Mouse (Mus musculus): Measurements from ENCODE around the gene Epha8.

Epha8 gene

GRCm38 (mm10) chr4:136954562-136954961, 2.1 kb downstream of the Epha8 start:
- DNase-seq (ENCODE audit: low spot score) = no peak

- DNase-seq (ENCODE audit: low spot score) = no peak
These were observed 7.2 kb downstream of the Epha8 start for GRCm38 (mm10) chr4:136949266-136949989.

DNA sequence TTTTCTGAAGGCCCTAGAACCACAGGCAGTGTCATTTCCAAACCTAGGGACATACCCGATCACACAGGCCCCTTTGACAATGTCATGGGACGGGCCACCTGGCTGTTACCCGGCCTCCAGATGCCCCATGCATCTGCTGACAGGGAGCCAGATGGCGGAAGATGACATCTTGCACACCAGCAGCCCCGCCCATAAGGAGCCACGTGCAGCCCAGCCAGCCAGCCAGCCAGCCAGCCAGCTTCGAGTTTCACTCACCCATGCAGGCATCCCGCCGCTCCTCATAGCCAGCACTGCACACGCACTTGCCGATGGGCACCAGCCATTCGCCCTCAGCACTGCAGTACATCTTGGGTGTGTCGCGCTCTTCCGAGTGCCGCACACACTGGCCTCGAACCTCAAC, 11.2 kb downstream of the Epha8 start:
- DNase-seq (ENCODE audit: low spot score) = peak; percentile 52

- DNase-seq (ENCODE audit: low spot score) = no peak
These were observed 11.9 kb downstream of the Epha8 start for GRCm38 (mm10) chr4:136944558-136945350.

DNA sequence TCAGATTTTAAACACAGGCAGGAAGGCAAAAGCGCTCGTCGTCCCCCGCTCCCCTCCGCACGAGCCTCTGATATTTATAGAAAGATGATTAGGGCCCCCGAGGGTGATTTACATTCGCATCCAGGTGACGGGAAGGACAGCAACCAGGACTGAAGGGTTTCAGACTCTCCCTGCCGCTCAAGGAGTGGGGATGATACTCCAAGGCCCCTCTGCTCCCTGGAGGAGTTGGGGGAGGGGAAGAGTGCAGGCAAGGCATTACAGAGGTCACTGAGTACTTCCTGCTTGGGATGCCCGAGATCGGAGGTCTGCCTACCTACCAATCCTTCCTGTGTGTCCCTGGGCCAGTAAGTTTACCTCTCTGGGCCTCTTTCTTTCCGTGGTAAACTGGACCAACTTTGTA, 13.4 kb downstream of the Epha8 start:
- no peak for DNase-seq (ENCODE audit: low spot score)

GRCm38 (mm10) chr4:136942761-136943160, 13.9 kb downstream of the Epha8 start:
- peak; percentile 42 for DNase-seq (ENCODE audit: low spot score)

DNA sequence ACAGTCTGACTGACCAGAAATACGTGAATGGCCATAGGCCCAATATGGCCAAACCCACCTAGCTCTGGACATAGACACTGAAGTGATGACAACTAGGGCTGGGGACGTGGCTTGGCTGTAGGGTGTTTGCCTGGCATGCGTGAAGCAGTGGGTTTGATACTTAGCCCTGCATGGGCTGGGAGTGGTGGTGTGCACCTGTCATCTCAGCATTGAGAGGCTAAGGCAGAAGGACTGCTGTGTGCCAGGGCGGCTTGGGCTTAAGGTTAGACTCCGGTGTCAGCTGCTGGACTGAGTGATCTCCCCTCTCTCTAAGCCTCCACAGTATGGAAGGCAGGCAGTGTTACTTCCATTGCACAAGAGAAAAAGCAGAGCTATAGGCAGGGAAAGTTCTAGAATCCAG, 18.7 kb downstream of the Epha8 start:
- no peak for DNase-seq (ENCODE audit: low spot score)

DNA sequence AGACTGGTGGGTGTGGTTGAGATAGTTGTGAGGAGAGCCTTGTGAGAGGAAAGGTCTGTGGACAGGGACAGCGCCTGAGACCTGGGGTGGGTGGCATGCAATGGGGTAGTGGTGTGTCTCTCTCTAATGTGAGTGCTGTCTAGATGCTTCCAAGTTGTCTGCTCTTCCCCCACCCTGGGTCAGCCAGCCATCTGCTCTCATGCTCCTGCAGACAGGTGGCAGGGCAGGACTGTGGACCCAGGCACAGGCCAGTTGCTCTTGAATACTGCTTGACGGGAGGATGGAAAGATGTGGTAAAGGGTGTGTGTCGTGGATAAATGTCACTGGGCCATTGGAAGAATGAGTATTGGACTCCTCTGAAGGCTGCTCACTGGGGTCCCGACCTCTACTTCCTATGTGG, 19.3 kb downstream of the Epha8 start:
- no peak for DNase-seq (ENCODE audit: low spot score)

DNA sequence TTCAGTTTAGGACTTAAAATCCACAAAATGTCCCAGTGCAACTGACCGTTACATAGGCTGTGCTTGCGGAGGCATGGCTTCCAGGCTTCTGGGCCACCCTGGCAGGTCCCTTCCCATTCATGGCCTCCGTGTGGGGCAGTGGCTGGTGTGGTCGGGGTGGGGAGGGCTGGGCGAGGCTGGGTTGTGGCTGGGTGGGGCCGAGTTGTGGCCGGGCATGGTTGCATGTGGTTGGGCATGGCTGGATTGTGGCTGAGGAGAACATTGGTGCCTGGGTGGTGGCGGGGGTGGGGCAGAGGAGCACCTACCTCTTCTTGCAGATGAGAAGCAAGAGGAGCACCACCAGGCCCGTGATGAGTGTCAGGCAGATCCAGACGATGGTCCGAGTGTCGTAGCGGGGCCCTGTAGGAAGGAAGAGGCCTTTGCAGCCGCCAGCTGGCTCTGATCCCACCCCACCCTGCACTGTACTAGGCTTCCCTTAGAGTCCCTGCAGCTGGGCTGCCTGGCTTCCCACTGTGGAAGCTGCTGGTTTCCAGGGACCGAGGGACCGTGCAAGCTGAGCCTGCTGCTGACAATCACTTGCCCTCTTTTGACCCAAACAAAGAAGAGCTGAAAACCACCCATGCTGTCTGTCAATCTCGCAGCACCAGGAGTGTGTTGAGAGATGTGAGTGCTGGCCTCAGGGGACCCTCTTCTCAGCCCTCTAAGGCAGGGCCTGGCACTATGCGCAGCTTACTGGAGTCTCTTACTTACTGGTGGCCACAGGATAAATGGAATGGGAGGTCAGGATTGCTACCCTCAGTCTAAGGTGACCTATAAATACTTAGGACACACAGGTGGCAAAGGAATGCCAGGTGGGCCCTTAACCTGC, 21.6 kb downstream of the Epha8 start:
- no peak for DNase-seq (ENCODE audit: low spot score)

DNA sequence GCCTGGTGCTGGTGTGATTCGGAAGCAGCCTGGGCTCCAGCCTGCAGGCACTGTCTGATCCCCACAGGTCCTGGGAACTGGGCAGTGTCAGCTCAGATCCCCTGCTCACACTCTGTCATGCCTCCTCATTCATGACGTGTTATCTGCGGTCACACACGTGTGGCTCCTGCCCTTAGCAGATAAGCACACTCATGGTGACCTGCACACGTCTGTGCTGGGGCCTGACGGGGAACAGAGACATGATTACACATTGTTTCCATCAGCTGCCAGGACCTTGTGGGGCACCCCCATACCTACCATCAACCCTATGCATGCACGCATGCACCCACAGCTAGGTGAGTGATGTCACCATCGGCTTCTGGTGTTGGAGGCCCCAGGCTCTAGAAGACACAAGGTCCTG, 26.1 kb downstream of the Epha8 start:
- DNase-seq (ENCODE audit: low spot score) = no peak

DNA sequence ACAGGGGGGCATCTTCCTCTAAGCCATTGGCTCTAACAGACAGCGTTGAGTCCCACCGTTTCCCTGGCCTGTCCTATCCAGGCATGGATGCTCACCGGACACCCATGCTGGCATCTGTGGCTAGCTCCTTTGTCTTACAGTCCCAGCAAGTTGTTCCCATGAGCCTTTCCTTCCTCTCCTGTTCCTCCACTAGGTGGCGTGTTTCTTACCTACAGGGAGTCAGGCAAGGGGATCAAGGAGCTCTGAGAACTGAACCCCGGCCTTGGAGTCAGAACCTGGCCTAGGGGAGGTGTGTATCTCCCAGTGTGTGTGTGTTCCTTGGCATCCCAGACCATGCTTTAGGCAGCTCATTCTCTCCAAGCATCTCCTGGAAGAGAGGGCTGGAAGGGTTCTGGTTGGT, 27.7 kb downstream of the Epha8 start:
- DNase-seq (ENCODE audit: low spot score) = peak; percentile 80

DNA sequence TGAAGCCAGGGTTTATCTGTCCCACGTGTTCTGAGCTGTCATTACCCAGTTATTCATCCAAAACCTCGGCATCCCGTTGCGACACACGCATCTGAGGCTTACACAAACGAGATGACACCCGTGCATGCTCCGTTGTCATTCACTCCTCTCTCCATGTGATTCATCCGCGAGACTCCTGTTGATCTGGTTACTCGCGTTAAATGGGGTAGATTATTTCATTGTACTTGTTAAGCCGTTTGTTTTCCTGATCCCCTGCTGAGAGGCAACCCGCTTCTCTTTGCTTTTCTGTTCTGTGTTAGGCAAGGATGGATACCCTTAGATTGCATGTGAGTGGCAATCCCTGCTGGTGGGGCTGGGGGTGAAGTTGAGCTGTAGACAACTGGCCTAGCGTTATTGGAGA, 30.8 kb downstream of the Epha8 start:
- no peak for DNase-seq (ENCODE audit: low spot score)

GRCm38 (mm10) chr4:136924529-136924928, 32.1 kb downstream of the Epha8 start:
- peak; percentile 83 for DNase-seq (ENCODE audit: low spot score)

GRCm38 (mm10) chr4:136919526-136919925, 37.1 kb downstream of the Epha8 start:
- no peak for DNase-seq (ENCODE audit: low spot score)

GRCm38 (mm10) chr4:136918834-136919233, 37.8 kb downstream of the Epha8 start:
- no peak for DNase-seq (ENCODE audit: low spot score)

GRCm38 (mm10) chr4:136917165-136917524, 39.5 kb downstream of the Epha8 start:
- no peak for DNase-seq (ENCODE audit: low spot score)

DNA sequence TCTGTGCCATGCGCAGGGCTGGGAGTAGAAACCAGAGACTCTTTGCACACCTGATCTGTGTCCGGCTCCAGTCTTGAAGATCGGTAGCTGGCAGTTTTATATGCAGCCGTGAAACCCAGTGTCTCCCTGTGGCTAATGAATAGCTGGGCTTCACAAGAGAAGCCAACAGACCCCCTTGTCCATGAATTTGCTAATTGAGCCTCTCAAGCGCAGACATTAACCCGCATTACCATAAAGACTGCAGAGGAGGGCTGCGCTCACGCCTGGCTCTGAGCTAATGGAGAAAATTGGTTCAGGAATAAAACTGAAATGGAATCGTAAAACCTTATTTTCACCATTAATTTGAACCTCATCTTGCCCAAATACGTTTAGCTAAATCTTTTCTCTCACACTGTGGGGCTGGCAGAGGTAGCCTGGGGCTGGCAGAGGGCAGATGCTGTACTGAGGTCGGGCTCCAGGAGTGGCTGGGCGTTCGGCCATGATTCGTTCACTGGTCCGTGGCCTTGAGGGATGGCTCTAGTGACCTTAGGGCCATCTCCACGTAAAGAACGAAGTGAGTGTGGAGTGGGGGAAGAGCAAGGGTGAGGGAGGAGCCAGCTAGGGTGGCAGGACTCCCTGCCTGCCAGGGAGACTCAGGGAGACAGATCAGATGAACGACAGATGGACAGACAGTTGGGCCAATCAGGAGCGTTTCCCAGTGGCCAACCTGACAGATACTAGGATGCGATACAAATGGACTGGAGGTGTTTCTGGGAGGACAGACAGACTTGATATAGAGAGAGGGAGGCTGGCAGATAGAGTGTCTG, 40.1 kb downstream of the Epha8 start:
- DNase-seq (ENCODE audit: low spot score) = peak; percentile 33

DNA sequence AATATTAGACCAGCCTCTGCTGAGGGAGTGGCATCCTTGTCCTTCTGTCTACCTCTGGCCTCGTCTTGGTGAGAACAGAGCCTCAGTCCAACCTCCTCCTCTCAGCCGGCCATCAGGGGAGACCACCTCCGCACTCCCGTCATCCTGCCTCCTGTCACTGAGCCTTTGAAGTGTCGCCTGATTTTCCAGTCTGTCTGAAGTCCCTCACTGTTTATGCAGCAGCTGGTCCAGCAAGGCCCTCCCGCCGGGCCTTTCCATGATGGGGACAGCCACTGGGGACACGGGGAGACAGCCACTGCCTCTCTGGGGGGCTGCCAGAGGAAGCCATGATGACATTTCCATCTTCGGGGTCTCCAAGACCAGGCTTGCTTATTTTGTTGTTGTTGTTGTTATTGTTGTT, 43.8 kb downstream of the Epha8 start:
- peak; percentile 39 for DNase-seq (ENCODE audit: low spot score)

GRCm38 (mm10) chr4:136911804-136912203, 44.8 kb downstream of the Epha8 start:
- no peak for DNase-seq (ENCODE audit: low spot score)

GRCm38 (mm10) chr4:136911211-136911646, 45.4 kb downstream of the Epha8 start:
- DNase-seq (ENCODE audit: low spot score) = peak; percentile 63

- DNase-seq (ENCODE audit: low spot score) = no peak
These were observed 48.8 kb downstream of the Epha8 start for GRCm38 (mm10) chr4:136907809-136908208.

GRCm38 (mm10) chr4:136907033-136907432, 49.6 kb downstream of the Epha8 start:
- DNase-seq (ENCODE audit: low spot score) = peak; percentile 87
